ENCODE assay signal across 8 mouse cellular contexts in genomic region chr5:104074388-104074787, GRCm38 (mm10). TPM values are rescaled to one million over a fixed set of nuclear protein-coding genes. Genes with fewer than 3 reads are reported as not detected.
DNase-seq lines count a peak whose midpoint lies in the region; ATAC-seq and TF ChIP-seq lines count a peak whose summit lies in the region.

No protein-coding gene starts in this region.

- peak; percentile 55 to 82 for DNase-seq in adrenal gland, adult (ENCODE audit: inconsistent age in 2 of 2, low spot score in 1 of 2)
- DNase-seq in adrenal gland, adult 8-10 months, result no peak
- DNase-seq in MN1 (ENCODE audit: low spot score), result peak; percentile 46
- peak; percentile 89 to 91 for DNase-seq in cerebellum, postnatal 10 days
- peak; percentile 60 for DNase-seq in kidney, adult 9 months
- peak; percentile 67 for DNase-seq in lung, postnatal 25 days (ENCODE audit: low spot score)

- H3K27ac ChIP-seq in small intestine, adult 2 months (ENCODE audit: insufficient read depth, low read depth, low read length), result no peak overlapping the region

- H3K27me3 ChIP-seq in small intestine, adult 2 months (ENCODE audit: control insufficient read depth, insufficient read depth, low read length), result no peaks in the 10 kb centered on the region

- peak overlapping the region; percentile 43 for H3K4me3 ChIP-seq in small intestine, adult 2 months (ENCODE audit: low read depth, low read length)

- ATAC-seq in granulocyte monocyte progenitor cell, adult 5-6 weeks (replicated peaks; ENCODE audit: poor library complexity, severe bottlenecking), result peak; percentile 91

- H3K36me3 ChIP-seq in small intestine, adult 2 months (ENCODE audit: control insufficient read depth, insufficient read depth, low read length), result no peaks in the 10 kb centered on the region

- WGBS in small intestine, adult 2 months, result 16% methylated on average over 12 of the region's 12 CpGs

- H3K4me1 ChIP-seq in small intestine, adult 2 months (ENCODE audit: control insufficient read depth, insufficient read depth, insufficient read length, low read length), result no peaks in the 10 kb centered on the region; the same call in 1 of the 2 replicates

- peak; percentile 98 for TF ChIP-seq CTCF in small intestine, adult 2 months (IDR thresholded peaks at IDR 0.05; ENCODE audit: extremely low read depth, insufficient read length, insufficient replicate concordance, low read depth, low read length)

- no peak for TF ChIP-seq POLR2A in small intestine, adult 2 months (IDR thresholded peaks at IDR 0.05; ENCODE audit: low read depth, low read length)

RNA-seq across cellular contexts. Expression of gene Gm17660, which starts 3.0 kb away (rescaled TPM):
- not detected for total RNA-seq in adrenal gland, adult 8-10 months (2022)
- not detected in 2 replicates for total RNA-seq in granulocyte monocyte progenitor cell, adult 5-6 weeks (2014; fragmentation: Nextera tagmentation)
- not detected in 2 replicates for total RNA-seq in granulocyte monocyte progenitor cell, adult 5-6 weeks (2017)
- polyA plus RNA-seq in small intestine, adult 2 months (2012; rRNA removed), result not detected in 2 replicates

RNA-seq across cellular contexts. Expression of gene Nudt9, which starts 28.3 kb away (rescaled TPM):
- 10 to 100 TPM; 50.5 to 60.0 (median 58.2) TPM for total RNA-seq in adrenal gland, adult 8-10 months (2022)
- total RNA-seq in granulocyte monocyte progenitor cell, adult 5-6 weeks (2014; fragmentation: Nextera tagmentation), result 21.3 and 32.5 TPM in 2 replicates
- total RNA-seq in granulocyte monocyte progenitor cell, adult 5-6 weeks (2017), result 37.4 and 43.8 TPM in 2 replicates
- polyA plus RNA-seq in small intestine, adult 2 months (2012; rRNA removed), result 24.6 and 58.0 TPM in 2 replicates

RNA-seq across cellular contexts. Expression of gene Sparcl1, which starts 39.1 kb away (rescaled TPM):
- total RNA-seq in adrenal gland, adult 8-10 months (2022), result 10 to 100 TPM; 33.3 to 48.7 (median 41.3) TPM
- total RNA-seq in granulocyte monocyte progenitor cell, adult 5-6 weeks (2014; fragmentation: Nextera tagmentation), result not detected in 2 replicates
- total RNA-seq in granulocyte monocyte progenitor cell, adult 5-6 weeks (2017), result not detected in 2 replicates
- 24.3 and 28.8 TPM in 2 replicates for polyA plus RNA-seq in small intestine, adult 2 months (2012; rRNA removed)

RNA-seq across cellular contexts. Expression of gene Hsd17b11, which starts 52.7 kb away (rescaled TPM):
- 10 to 100 TPM; 77.7 to 87.8 (median 80.6) TPM for total RNA-seq in adrenal gland, adult 8-10 months (2022)
- total RNA-seq in granulocyte monocyte progenitor cell, adult 5-6 weeks (2014; fragmentation: Nextera tagmentation), result 63.1 and 79.0 TPM in 2 replicates
- total RNA-seq in granulocyte monocyte progenitor cell, adult 5-6 weeks (2017), result 79.8 and 93.7 TPM in 2 replicates
- polyA plus RNA-seq in small intestine, adult 2 months (2012; rRNA removed), result 46.9 and 109 TPM in 2 replicates

Comparison
In these comparisons a context has a peak if more than half of its experiments do, and no peak if none do; other contexts are left out.
1. RNA of gene Sparcl1, which starts 39.1 kb away (total RNA-seq): 33.3 to 48.7 TPM in adrenal gland, adult 8-10 months; not detected in granulocyte monocyte progenitor cell, adult 5-6 weeks; every median in the first group is over 10 times any median in the second.